Mouse (Mus musculus) ES-E14 (cell line): ENCODE results near the gene Pigm.

ENCODE experiments used
- CHD2 ChIP-seq: IDR thresholded peaks from 2 replicates; pipeline ENCODE4 v1.6.1; 2014; ENCODE audit warnings: mild to moderate bottlenecking, low read depth, low read length, inconsistent platforms
- MAFK ChIP-seq: IDR thresholded peaks from 2 replicates; pipeline ENCODE4 v1.6.1; 2014; ENCODE audit warnings: mild to moderate bottlenecking, low read depth, low read length, inconsistent platforms; ENCODE audit not compliant: insufficient read depth
- ZC3H11A ChIP-seq: IDR thresholded peaks from 2 replicates; pipeline ENCODE4 v1.6.1; 2012; ENCODE audit warnings: low read depth, mild to moderate bottlenecking, inconsistent platforms, low read length, borderline replicate concordance
- ZNF384 ChIP-seq: IDR thresholded peaks from 2 replicates; pipeline ENCODE4 v1.6.1; 2012; ENCODE audit warnings: low read depth, low read length, inconsistent platforms

- no peak for TF ChIP-seq MAFK
- no peak for TF ChIP-seq ZC3H11A
- no peak for TF ChIP-seq CHD2
- TF ChIP-seq ZNF384 = no peak
Observed at GRCm38 (mm10) chr1:172410806-172411205, 34.5 kb downstream of the Pigm start.
